Mouse (Mus musculus) embryonic fibroblast, embryonic 13.5 days (primary cell): ENCODE data around the gene Prdm16.

Experiments used
- CTCF ChIP-seq: IDR thresholded peaks from 2 replicates; pipeline ENCODE4 v1.5.1; 2011; ENCODE audit warnings: mild to moderate bottlenecking, control low read depth, low read length, moderate library complexity, borderline replicate concordance; ENCODE audit not compliant: insufficient read depth
- POLR2A ChIP-seq: IDR thresholded peaks from 2 replicates; pipeline ENCODE4 v1.6.1; 2011; ENCODE audit warnings: low read depth, mild to moderate bottlenecking, control low read depth, low read length, moderate library complexity

GRCm38 (mm10) chr4:154611167-154611566 is 25.5 kb downstream of the Prdm16 start:
- TF ChIP-seq CTCF (no peak), POLR2A (no peak)
